ENCODE assay signal across 8 mouse cellular contexts in the genomic region with DNA sequence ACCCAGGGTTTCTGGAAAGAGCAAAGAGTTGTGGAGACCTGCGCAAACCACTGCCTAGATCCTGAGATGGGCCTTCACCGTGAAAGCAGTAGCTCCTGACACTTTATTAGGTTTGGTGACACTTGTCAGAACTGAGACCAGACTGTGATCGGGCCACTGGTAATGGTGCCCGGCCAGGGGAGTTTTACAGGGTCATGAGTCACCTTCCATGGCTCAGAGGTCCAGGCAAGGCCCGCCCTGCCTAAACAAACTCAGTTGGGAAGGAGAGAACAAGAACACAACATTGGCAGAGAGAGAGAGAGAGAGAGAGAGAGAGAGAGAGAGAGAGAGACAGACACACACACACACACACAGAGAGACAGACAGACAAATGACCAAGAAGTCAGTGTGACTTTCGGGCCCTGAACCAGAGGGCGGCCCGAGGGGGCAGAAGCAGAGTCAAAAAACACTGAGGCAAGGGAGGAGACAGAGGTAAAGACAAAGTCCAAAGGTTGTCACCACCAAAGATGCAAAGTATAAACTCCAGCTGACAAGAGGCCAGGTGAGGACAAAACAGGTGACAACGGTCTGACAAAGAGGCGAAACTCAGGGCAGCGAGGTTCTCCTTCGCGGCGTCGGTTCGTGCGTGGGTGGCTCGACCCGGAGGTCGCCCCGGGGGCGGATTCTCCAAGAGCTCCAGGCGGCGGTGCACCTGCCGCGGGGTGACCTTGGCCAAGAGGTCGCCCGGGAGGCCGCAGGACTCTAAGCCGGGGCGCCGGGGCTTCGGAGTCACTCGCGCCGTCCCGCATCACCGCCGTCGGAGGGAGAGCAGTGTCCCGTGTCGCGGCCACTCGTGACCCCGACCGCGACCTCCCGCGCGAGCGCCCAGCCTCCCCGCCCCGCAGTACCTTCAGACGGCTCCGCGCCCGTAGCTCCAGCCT. TPM values are rescaled to one million over a fixed set of nuclear protein-coding genes. Genes with fewer than 3 reads are reported as not detected.
DNase-seq lines count a peak whose midpoint lies in the region; ATAC-seq and TF ChIP-seq lines count a peak whose summit lies in the region.

No protein-coding gene starts in this region.

- H3K4me1 ChIP-seq in forebrain, postnatal 0 days (ENCODE audit: insufficient read depth), result peaks cover 15% of the 10 kb centered on the region
- peaks cover 22% of the 10 kb centered on the region for H3K4me1 ChIP-seq in kidney, embryonic 16.5 days (ENCODE audit: insufficient read depth, low read length)
- peaks cover 14% of the 10 kb centered on the region for H3K4me1 ChIP-seq in midbrain, embryonic 14.5 days (ENCODE audit: control insufficient read depth, insufficient read depth, low read length)

- intact Hi-C loops in left cerebral cortex, postnatal 10 days (cut with DNase I), result no loop called here

- peaks cover 11% of the 10 kb centered on the region for H3K36me3 ChIP-seq in forebrain, postnatal 0 days (ENCODE audit: insufficient read depth)
- peaks cover 16% of the 10 kb centered on the region for H3K36me3 ChIP-seq in kidney, embryonic 16.5 days (ENCODE audit: insufficient read depth, low read length)
- peaks cover 13% of the 10 kb centered on the region; the same call in 1 of the 2 replicates for H3K36me3 ChIP-seq in midbrain, embryonic 14.5 days (ENCODE audit: control insufficient read depth, insufficient read depth, low read length)

- H3K4me3 ChIP-seq in layer of hippocampus, adult 2 months, result peak overlapping the region; percentile 100
- peak overlapping the region; percentile 87 for H3K4me3 ChIP-seq in forebrain, postnatal 0 days (ENCODE audit: low read depth, low read length)
- H3K4me3 ChIP-seq in kidney, embryonic 16.5 days (ENCODE audit: low read length), result peak overlapping the region; percentile 78
- H3K4me3 ChIP-seq in midbrain, embryonic 14.5 days (replicated peaks; ENCODE audit: low read depth, low read length), result peak overlapping the region; percentile 94

- no peak for TF ChIP-seq CTCF in layer of hippocampus, adult 2 months (conservative IDR thresholded peaks at IDR 0.05)
- no peak for TF ChIP-seq CTCF in forebrain, postnatal 0 days (IDR thresholded peaks at IDR 0.05; ENCODE audit: low read depth)

- H3K4me2 ChIP-seq in forebrain, postnatal 0 days (ENCODE audit: low read depth), result peak overlapping the region; percentile 78
- H3K4me2 ChIP-seq in kidney, embryonic 16.5 days (replicated peaks; ENCODE audit: low read depth, low read length), result peak overlapping the region; percentile 57
- peak overlapping the region; percentile 86 for H3K4me2 ChIP-seq in midbrain, embryonic 14.5 days (ENCODE audit: low read length)

- no peaks in the 10 kb centered on the region for H3K9me3 ChIP-seq in forebrain, postnatal 0 days (ENCODE audit: low read length)
- H3K9me3 ChIP-seq in kidney, embryonic 16.5 days (ENCODE audit: low read length), result peaks cover 5% of the 10 kb centered on the region; the same call in 1 of the 2 replicates
- H3K9me3 ChIP-seq in midbrain, embryonic 14.5 days (ENCODE audit: control insufficient read depth, low read length), result no peaks in the 10 kb centered on the region

- no peaks in the 10 kb centered on the region for H3K27me3 ChIP-seq in forebrain, postnatal 0 days (ENCODE audit: insufficient read depth, low read length)
- no peaks in the 10 kb centered on the region for H3K27me3 ChIP-seq in kidney, embryonic 16.5 days (ENCODE audit: insufficient read depth, low read length)
- H3K27me3 ChIP-seq in midbrain, embryonic 14.5 days (ENCODE audit: control insufficient read depth, insufficient read depth, low read length), result 0 out of 2 replicates have a peak, but pooled peaks cover 2% of the 10 kb centered on the region

- H3K9ac ChIP-seq in forebrain, postnatal 0 days, result peak overlapping the region; percentile 89
- peak overlapping the region; percentile 95 for H3K9ac ChIP-seq in kidney, embryonic 16.5 days (replicated peaks; ENCODE audit: low read length)
- H3K9ac ChIP-seq in midbrain, embryonic 14.5 days (replicated peaks; ENCODE audit: low read length), result peak overlapping the region; percentile 88

- H3K27ac ChIP-seq in layer of hippocampus, adult 2 months, result peak overlapping the region; percentile 95
- peak overlapping the region; percentile 70 for H3K27ac ChIP-seq in forebrain, postnatal 0 days (ENCODE audit: low read depth, low read length)
- H3K27ac ChIP-seq in kidney, embryonic 16.5 days (ENCODE audit: low read length), result peak overlapping the region; percentile 72
- peak overlapping the region; percentile 55; the same call in 1 of the 2 replicates for H3K27ac ChIP-seq in midbrain, embryonic 14.5 days (replicated peaks; ENCODE audit: low read depth, low read length)

- no peak for DNase-seq in layer of hippocampus, adult 2 months (ENCODE audit: low spot score in 2 of 2)
- DNase-seq in layer of hippocampus, postnatal 10 days (ENCODE audit: low spot score in 2 of 2), result no peak
- DNase-seq in adrenal gland, adult 2 months, result peak; percentile 81
- no peak for DNase-seq in forebrain, postnatal 0 days
- no peak for DNase-seq in midbrain, embryonic 14.5 days
- DNase-seq in left cerebral cortex, postnatal 10 days (ENCODE audit: extremely low spot score in 1 of 2, low spot score in 2 of 2), result no peak
- no peak for DNase-seq in right cerebral cortex, postnatal 10 days (ENCODE audit: low spot score in 2 of 2)

- ATAC-seq in forebrain, postnatal 0 days, result peak; percentile 30; the same call in 1 of the 2 replicates
- ATAC-seq in kidney, embryonic 16.5 days (ENCODE audit: low FRiP score, low TSS enrichment), result peak; percentile 73
- no peak; the same call in 1 of the 2 replicates for ATAC-seq in midbrain, embryonic 14.5 days (ENCODE audit: low FRiP score, low TSS enrichment)

- 7% methylated on average over 55 of the region's 57 CpGs for WGBS in forebrain, postnatal 0 days
- WGBS in kidney, embryonic 16.5 days, result 3% methylated on average over 50 of the region's 57 CpGs
- 7% methylated on average over 55 of the region's 57 CpGs for WGBS in midbrain, embryonic 14.5 days

RNA-seq across cellular contexts. Expression of gene Zbtb43, which starts 0.6 kb away (rescaled TPM):
- total RNA-seq in layer of hippocampus, adult 2 months (2021), result 10 to 100 TPM; 24.1 to 27.4 TPM
- total RNA-seq in layer of hippocampus, postnatal 10 days (2021), result 10 to 100 TPM; 24.7 to 25.0 TPM
- total RNA-seq in adrenal gland, adult 2 months (2021), result 10 to 100 TPM; 19.9 to 26.4 TPM
- 3.5 and 4.9 TPM in 2 replicates for polyA plus RNA-seq in adrenal gland, adult 2 months (2012; rRNA removed)
- 32.2 and 46.5 TPM in 2 replicates for total RNA-seq in forebrain, postnatal 0 days (2014; rRNA removed)
- polyA plus RNA-seq in forebrain, postnatal 0 days (2015; fragmentation: Nextera tagmentation; extraction: Ambion mirVana), result 19.2 and 24.4 TPM in 2 replicates
- polyA plus RNA-seq in kidney, embryonic 16.5 days (2015; fragmentation: Nextera tagmentation; extraction: Ambion mirVana), result 17.7 and 20.8 TPM in 2 replicates
- 29.9 and 33.0 TPM in 2 replicates for polyA plus RNA-seq in midbrain, embryonic 14.5 days (2014; fragmentation: Nextera tagmentation; extraction: Ambion mirVana)
- total RNA-seq in left cerebral cortex, postnatal 10 days (2021), result 10 to 100 TPM; 27.5 to 32.6 TPM

RNA-seq across cellular contexts. Expression of gene Zbtb34, which starts 36.7 kb away (rescaled TPM):
- total RNA-seq in layer of hippocampus, adult 2 months (2021), result 10 to 100 TPM; 13.9 to 14.8 TPM
- total RNA-seq in layer of hippocampus, postnatal 10 days (2021), result 10 to 100 TPM; 17.4 to 18.7 TPM
- 1 to 10 TPM; 6.4 to 7.1 TPM for total RNA-seq in adrenal gland, adult 2 months (2021)
- 2.4 and 3.8 TPM in 2 replicates for polyA plus RNA-seq in adrenal gland, adult 2 months (2012; rRNA removed)
- total RNA-seq in forebrain, postnatal 0 days (2014; rRNA removed), result 20.9 and 24.1 TPM in 2 replicates
- 3.7 and 4.5 TPM in 2 replicates for polyA plus RNA-seq in forebrain, postnatal 0 days (2015; fragmentation: Nextera tagmentation; extraction: Ambion mirVana)
- polyA plus RNA-seq in kidney, embryonic 16.5 days (2015; fragmentation: Nextera tagmentation; extraction: Ambion mirVana), result 6.9 and 7.1 TPM in 2 replicates
- 5.6 and 9.2 TPM in 2 replicates for polyA plus RNA-seq in midbrain, embryonic 14.5 days (2014; fragmentation: Nextera tagmentation; extraction: Ambion mirVana)
- total RNA-seq in left cerebral cortex, postnatal 10 days (2021), result 10 to 100 TPM; 41.6 to 43.2 TPM
